Mouse (Mus musculus) adrenal gland, adult 18-20 months (tissue): Measurements from ENCODE around the gene Slc37a1. TPM values are rescaled to one million over a fixed set of nuclear protein-coding genes. Genes with fewer than 3 reads are reported as not detected.

Source experiments
- DNase-seq, 2 experiments: peaks; one replicate each; pipeline ENCODE4 v3.0.0; 2021 to 2022; ENCODE audit warnings: low spot score in 2 of 2
- total RNA-seq, 2 experiments: library from RNA; stranded (reverse); gene quantifications; 1 replicate in 1 of 2; 2 replicates in 1 of 2; pipeline ENCODE4 v1.2.3; 2021

Slc37a1 gene
- total RNA-seq, 2 experiments from 2014 or later = 8.9 to 10.4 TPM

DNA sequence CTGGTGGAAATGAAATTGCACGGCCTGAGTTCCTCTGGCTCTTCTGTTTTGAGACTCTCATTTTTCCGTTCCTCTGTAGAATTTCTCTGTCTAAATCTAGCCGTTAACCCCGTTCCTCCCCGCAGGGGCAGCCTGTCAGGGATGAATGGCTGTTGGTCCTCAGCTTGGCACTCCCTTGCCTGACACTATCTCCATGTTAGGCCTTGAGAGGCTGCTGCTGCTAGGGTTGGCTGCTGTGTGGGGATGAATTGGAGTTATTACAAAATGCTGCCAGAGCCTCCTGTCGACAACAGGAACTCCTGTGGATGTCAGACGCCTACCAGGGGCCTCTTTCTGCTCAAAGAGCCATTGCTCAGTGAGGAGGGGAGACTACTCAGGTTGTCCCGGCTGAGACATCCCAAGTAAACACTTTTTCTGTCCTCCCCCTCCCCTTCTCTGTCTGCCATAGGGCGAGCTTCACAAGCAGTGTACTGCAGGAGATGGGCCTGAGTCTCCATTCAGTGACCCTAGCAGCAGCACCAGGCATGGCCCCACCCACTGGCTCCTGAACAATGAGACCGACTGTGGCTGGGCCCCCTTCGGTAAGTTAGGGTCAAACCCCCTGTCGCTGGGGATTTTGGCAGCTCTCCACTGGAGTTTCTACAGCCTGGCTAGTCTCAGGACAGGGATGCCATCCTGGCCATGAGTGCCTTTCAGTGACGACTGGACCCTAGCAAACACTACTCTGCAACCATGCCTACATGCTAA lies 28.6 kb downstream of the Slc37a1 start:
- no peak for DNase-seq

DNA sequence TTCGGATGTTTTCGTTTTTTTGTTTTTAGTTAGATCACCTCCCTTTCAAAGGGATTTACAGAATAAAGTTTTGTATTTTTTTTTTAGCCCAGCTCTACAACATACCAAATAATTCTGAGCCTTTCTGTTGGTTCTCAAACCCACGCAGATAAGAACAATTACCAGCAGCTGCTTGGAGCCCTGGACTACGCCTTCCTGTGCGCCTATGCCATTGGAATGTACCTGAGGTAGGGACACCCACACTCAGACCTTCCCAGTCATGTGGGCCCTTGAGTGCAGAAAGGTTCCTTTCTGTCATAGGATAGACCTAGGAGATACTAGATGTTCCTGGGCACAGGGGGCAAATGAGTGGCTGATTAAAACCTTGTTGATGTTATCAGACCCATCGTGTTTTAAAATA lies 29.4 kb downstream of the Slc37a1 start:
- DNase-seq = no peak

DNA sequence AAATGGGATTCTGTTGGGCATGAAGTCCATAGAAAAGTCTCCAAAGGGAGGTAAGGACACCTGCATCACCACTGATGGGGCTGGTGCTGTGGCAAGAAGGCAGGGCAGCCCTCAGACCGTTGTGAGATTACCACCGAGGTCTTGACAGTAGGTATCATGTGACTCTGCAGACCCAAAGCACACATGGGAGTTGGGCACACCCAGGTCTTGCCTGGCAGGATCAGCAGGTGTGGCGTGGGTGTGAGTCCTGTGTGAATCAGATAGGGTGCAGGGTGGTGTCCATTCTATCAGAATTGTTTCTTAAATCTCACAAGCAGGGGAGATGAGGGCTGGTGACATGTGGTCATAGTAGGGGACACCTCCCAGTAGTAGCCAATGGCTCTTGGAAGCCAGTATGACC lies 30.4 kb downstream of the Slc37a1 start:
- DNase-seq = no peak

DNA sequence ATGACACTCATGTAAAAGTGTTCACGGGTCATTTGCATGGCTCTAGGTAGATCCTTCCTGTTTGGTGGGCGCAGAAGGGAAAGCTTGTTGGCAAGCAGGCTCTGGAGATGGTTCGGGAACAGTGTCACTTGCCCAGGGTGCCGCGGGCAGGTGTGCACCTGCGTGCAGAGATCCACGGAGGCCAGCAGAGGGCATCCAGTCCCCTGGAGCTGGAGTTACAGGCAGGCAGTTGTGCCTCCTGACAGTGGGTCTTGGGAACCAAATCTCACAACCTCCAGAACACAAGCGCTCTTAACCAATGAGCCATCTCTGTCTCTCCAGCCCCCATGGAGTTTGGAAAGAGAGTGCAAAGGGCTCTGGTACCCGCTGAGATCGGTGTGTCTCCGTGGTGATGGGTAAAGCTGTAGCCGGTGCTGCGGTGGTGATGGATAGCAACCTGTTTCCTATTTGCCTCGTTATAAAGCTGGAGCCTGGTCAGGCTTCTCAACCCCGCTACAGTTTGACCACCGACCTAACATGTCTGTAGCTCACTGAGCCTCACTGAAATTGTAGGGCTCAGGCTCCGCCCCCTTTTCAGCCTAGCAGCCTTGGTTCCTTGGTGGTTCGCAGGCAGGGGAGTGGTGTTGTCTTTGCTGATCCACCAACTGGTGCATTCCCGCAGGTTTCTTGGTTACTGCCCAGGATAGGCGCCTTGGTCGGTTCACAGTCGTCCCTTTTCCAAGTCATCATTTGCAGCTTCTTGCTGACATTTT lies 31.1 kb downstream of the Slc37a1 start:
- DNase-seq = no peak

DNA sequence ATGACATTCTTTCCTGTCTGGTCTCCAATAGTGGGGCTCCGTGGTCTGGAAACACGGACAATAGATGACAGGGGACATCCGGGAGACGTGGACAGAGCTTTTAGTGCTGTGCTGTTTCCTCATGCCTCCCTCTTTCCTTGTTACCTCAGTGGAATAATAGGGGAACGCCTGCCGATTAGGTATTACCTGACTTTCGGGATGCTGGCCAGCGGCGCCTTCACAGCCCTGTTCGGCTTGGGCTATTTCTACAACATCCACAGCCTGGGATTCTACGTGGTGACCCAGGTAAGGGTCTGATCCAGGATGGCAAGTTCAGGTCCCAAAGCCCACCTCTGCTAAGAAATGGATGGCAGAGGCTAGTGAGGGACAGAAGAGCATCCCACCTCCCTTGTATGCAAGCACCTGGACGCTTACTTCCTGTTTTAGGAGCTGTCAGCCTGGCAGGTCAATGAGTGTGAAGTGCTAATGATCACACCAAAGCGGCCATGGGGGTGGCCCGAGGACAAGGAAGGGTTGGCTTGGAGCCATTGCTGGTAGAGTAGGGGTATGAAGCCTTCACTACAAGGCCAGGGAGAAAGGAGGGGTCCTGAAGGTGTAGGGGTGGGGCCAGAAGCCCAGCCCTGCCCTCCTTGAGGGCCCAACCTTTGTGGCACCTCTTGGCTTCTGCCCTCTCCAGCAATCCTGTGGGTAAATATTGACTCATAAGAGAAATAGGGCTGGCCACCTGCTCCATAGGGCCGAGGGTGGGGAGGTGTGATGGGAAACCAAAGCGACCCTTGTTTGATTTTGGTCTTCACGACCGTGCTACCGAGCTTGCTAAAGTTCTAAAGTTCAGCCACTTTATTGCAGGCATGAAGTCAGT lies 32.5 kb downstream of the Slc37a1 start:
- DNase-seq = no peak

DNA sequence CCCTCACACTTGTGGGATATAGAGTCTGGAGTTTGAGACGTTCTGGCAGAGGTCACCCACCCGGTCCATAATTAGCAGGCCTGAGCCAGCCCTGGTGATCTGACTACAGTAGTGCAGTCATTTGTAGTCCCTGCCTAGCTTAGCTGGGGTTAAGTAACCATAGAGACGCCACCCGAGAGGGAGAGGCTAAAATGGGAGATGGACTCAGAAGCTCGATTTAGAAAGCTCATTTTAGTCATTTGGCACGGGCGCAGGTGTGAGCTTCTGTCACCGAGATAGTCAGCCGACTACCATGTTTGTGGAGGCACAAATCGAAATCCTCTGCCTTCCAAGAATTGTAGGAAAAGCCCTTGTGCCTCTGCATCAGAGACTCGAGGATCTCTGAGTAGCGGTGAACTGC lies 34.8 kb downstream of the Slc37a1 start:
- no peak for DNase-seq

DNA sequence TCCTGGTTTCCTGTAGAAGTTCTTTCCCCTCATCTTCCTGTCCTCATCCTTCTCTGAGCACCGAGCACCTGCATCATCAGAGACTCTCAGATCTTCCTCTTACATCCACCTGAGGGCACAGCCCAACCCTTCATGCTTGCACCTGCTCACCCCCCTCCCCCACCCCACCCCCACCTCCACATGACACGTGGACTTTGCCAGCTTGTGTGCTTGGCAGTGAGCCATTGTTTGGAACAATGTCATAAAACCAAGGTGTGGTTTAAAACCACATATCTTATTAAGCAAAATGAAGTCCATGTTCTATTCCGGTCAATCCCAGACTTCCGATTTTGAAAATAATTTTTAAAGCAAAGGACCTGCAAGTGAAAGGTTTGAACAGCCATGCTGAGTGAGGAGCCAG lies 35.9 kb downstream of the Slc37a1 start:
- DNase-seq = no peak

DNA sequence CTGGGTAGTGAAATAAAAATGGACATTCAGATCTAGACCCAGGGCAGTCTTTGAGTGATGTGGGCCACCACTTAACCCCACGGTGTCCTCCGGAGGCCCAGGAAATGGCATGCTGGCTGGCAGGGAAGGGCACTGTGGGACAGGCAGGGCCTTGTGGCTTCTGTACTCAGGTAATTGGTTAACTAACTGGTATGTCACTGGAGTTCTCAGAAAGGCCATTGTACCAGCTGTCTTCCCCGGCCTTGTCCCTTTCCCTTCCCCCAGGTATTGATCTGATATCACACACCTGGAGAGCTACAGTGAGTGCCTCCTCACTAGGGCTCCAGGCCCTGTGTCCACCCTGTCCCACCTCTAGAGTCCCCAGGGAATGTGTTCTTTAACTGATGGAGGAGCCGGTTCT lies 36.8 kb downstream of the Slc37a1 start:
- DNase-seq = no peak

DNA sequence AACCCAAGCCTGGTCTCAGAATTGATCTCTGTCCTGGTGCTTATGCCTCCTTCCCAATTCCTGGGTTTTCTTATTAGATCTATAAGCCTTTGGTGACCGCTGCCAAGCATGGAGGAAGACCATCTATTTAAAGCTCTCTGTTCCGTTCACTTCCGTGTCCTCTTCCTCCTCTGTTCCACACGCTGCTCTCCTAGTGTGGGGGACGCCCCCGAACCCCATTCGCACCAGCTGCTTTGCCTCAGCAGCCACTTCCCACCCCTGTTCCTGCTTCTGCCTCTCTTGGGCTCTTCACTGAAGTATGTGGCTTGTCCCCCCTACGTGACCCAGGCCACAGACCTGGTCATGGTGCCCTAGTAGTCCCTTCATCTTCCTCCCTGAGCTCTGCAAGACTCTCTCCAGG lies 37.6 kb downstream of the Slc37a1 start:
- DNase-seq = no peak

DNA sequence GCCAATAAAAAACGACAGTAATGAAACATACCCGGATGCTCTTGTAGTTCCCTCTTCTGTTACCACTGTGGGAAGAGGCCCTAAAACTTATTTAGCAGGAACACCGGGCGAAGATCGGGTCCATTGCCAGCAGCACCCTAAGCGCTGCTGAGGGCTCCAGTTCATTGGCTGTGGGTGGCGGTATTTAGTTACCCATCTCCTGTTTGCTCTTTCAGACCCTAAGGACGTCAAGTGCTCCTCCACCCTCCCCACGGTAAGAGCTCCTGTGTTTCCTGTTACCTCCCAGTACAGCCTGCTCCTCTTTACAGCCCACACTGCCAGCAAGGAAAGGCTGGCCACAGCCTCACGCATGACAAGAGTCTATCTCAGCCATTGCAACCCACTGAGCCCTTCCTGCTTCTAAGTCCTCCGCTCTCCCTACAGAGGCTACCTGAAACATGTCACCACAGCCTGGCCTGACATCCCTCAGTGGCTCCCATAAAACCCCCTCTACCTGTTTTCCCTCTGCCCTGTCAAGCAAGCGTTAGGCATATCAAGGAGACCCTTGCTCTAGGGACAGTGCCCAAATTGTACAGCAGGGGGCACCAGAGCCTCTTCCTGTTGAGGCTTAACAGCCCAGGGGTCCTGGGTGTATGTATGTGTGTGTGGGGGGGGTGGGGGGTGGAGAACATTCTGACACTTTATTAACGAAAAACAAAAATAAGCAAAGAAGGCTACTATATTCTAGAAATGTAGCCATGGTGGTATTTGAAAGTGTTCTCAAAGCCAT lies 39.0 kb downstream of the Slc37a1 start:
- no peak for DNase-seq

DNA sequence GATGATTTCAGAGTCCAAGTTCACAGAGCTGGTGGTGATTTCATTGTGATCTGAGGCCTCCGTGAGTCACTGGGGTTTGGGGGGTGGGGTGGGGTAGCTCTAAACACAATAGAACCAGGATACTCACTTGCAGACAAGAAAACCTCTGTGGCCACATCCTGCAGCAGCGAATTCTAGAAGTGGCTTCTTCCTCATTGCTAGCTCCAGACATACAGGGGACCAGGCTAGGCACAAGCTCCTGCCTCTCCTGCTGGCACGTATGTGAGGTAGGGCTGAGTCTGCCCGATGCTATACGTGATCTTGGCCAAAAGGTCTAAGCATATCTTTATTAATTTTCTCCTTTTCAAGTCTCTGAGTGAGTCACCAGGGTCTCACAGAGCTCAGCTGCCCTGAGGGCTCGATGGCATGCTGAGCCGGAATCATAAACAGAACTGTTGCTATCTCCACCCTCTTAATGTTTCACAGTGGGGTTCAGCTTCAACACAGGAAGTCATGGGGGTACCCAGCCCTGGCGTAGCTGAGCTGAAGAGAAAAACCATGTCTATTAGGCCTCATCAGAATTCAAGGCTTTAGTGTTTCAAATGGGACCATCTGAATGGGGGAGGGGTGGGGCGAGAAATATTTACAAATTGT lies 39.7 kb downstream of the Slc37a1 start:
- no peak for DNase-seq

DNA sequence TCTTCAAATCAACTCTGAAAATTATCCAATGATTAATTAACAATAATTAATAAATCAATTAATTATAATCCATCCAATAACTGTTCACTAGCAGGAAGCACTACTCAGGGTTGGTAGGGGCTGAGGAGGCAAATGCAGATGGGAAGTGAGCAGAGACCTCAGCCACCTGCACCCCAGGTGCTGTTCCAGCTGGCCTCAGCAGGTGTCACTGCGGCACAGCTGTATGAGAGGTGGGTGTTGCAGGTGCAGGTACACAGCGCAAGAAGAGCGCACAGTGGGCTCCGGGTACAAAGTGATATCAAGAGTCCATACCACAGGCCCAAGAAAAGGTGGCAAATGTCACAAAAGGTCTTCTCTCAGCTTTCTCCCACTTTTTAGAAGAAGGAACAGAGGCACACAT lies 41.9 kb downstream of the Slc37a1 start:
- no peak for DNase-seq

DNA sequence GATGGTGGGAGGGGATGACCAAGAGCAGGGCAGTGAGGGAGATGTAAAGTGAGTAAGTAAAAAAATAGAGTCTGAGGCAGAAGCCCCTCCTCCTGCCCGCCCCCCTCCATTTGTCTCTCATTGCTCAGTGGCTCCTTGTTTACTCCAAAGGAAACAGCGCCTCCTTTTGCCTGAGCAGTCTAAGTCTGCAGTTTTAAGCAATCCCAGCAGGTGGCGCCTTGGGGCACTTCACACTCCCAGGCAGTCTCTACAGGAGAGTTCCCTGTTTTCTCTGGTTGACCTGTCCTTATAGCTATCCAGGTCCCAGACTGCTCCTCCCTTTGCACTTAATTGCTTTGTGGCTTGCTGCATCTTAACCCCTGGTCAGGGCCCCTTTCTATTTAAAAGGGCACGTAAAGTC lies 44.0 kb downstream of the Slc37a1 start:
- peak; percentile 50 to 52 for DNase-seq

DNA sequence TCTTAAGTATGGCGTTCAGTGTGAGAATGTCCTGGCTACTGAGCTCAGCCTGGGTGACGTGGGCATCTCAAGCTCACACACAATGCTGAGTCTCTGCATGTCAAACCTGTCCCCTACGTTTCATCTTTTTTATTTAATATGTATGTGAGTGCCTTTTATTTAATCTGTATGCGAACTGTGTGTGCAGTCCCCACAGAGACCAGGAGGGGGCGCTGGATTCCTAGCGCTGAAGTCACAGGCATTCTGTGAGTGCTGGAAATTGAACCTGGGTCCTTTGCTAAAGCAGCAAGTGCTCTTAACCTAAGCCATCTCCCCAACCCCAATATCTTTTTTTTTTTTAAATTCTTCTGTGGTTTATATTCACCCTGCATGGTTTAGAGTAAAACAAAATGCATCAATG lies 44.7 kb downstream of the Slc37a1 start:
- no peak for DNase-seq

DNA sequence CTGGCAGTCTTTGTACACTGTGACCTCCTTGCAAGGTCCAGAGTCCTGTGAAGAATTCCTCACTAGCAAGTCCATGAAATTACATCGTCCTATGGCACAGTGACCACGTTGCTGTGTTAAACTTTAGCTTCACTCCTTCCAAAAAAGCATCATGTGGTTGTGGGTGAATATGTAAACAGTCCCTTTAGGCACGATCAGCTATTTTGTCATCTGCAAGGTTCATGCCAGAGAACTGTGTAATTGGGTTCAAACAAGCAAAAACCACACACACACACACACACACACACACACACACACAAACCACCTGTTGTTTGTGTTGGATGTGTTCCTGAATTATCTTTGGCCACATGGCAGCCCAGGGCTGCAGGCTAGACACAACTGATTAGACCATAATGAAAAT lies 45.3 kb downstream of the Slc37a1 start:
- DNase-seq = no peak

DNA sequence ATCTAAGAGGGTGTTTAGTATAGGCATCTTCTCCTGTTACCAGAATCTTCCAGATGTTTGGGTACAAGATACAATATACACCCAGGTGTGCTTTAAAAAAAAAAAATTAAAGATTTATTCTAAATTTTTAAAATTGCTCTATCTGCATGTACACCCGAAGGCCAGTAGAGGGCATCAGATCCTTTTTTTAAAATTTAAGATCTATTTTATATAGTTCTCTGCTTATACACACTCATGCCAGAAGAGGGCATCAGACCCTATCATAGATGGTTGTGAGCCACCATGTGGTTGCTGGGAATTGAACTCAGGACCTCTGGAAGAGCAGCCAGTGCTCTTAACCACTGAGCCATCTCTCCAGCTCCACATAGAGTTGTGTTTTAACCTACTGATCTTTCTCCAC lies 45.7 kb downstream of the Slc37a1 start:
- DNase-seq = no peak

DNA sequence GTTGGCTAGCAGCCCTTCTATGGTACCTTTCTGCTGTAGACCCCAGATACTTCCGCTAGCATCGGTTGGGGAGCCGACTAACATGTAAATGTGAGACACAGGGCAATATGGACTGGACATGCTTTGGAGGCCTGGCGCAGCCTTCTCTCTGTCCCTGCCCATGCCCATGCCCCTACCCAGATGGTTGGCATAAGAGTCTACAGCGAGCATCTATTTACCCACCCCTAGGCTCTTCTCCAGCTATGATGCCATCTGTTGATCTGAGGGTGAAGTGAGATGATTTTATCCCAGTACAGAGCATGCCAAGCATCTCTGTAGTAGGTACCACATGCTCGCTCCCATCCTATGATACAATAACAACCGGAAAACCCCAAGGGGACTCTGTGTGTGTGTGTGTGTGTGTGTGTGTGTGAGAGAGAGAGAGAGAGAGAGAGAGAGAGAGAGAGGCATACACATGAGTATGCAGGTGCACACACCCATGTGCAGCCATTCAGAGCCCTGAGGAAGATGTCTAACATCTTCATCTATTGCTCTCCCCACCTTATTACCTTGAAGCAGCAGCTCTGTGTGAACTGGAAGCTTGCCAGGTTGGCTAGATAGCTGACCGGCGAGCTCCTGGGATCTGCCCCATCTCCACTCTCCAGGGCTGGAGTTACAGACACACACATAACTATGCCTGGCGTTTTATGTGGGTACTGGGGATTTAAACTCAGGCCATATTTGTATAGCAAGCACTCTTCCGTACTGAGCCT lies 48.1 kb downstream of the Slc37a1 start:
- DNase-seq = no peak

DNA sequence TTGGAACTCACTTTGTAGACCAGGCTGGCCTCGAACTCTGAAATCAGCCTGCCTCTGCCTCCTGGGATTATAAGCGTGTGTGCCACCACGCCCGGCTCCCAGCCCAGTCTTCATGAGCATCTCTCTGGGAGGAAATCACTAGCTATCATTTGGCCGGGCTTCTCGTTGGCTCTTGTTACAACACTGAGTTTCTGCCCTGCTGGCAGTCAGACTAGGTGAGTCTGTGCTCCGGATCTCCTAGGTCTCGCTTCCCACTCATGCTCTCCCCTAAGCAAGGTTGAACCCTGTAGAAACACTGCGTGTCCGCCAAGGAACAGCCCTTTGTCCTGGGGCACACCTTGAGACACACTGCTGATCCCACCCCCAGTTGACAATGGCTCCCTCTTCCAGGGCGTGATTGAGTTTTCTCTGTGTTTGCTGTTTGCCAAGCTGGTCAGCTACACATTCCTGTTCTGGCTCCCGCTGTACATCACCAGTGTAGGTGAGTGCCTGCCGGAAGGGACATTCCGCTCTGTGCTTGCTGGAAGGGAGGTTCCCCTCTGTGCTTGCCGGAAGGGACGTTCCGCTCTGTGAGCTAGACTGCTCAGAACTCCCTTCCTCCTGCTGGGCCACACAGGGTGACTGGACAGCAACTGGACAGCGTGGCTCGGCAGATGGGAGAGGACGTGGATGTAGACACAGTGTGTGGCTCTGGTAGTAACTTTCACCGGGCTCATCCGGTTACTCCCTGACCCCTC lies 48.9 kb downstream of the Slc37a1 start:
- no peak for DNase-seq

DNA sequence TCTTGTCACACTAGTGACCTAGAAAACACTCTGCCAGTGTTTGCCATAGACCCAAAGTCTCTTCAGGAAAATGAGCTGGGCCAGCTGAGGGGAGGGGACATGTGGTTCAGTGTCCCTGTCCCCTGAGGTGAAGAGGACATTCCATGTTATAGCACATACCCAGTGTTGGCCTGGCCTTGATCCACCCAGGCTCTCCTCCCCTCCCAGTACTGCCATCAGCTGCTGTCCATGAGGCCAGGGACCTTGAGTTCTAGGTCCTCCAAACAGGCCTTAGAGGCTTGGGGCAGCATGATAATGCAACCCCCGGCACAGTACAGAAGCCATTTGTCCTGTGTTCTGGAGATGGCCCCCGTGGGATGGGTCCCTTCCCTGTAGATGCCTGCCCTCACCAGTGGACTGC lies 53.2 kb downstream of the Slc37a1 start:
- DNase-seq = no peak
